Mouse (Mus musculus) cerebellum, postnatal 14 days (tissue): ENCODE data around the gene Tnk2.
"Not testable (repeated sequence)": the region's sequence is repeated elsewhere in the genome, so short reads cannot be mapped to it uniquely, and the experiment has no call there.

Experiments used
- DNase-seq, 2 experiments: peaks; one replicate each; pipeline ENCODE4 v3.0.0; 2021; ENCODE audit warnings: mixed read lengths in 2 of 2

Tnk2 gene

DNA sequence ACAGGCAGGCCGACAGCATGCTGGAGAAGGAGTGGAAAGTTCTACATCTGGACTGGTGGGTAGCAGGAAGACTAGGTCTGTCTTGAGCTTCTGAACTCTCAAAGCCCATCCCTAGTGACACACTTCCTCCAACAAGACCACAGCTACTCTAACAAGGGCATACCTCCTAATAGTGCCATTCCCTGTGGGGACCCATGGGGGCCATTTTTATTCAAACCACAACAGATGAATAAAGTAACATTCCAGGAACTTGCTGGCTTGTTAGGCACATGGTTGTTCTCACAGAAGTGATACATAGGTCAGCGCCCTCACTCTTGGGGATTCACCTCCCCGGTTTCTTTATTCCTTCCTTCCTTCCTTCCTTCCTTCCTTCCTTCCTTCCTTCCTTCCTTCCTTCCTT is 7.3 kb upstream of the Tnk2 start:
- no peak for DNase-seq

DNA sequence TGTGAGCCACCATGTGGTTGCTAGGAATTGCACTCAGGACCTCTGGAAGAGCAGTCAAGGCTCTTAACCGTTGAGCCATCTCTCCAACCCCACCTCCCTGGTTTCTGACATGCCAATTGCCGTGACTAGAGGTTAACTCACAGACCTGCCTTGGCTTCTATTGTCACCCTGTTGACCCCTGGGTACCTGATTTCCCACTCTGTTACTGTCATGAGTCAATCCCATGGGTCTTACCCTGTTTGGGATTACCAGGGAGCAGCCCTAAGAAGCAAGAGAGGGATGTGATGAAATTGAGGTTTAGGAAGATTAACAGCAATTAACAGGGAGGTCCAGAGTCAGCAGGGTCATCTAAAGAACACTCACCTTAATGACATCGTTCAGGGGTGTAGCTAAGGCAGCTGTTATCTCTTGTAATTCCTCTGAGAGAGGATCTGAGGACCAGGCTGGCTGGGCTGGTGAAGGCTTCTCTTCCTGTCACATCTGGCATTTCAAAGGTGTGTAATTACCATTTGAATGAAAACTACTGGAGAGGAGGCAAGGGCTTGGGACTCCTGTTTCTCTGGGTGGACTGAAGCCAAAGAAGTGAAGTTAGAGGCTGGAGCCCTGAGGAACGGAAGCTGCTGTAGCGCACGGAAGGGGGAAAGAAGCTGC is 6.7 kb upstream of the Tnk2 start:
- no peak for DNase-seq

DNA sequence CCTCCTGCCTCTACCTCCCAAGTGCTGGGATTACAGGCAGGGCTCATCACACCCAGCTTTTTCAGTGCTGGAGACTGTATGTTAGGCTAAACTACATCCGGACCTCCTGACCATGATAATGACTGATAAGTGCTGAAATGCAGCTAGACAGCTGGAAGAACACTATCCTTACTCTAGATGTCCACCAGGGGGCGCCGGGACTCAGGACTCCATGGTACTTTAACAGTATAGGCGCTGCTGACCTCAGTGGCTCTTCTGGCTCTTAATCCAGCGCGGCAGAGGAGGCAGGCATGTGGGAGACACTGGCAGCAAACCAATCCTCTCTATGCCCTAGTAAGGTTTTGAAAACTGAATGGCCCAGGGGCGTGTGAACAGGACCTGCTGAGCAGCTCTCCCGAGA is 5.2 kb upstream of the Tnk2 start:
- DNase-seq, result peak; percentile 90 to 94

DNA sequence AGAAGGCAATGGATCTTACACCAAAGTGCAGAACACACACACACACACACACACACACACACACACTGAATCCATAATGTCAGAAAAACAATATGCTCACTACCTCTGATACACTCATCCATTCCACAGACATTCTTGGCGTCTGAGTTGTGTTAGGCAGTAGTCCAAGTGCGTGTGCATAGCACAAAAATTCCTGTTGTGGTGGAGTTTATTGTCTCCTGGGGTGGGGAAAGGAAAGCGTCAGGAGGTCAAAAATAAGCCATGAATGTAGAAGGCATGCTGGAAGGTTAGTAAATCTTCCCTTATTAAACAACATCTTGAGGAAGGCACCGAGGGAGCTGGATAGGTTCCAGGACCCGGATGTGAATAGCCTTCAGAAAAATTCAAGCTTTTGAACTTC is 3.6 kb upstream of the Tnk2 start:
- DNase-seq, result peak in 1 of 2 experiments; percentile 28

DNA sequence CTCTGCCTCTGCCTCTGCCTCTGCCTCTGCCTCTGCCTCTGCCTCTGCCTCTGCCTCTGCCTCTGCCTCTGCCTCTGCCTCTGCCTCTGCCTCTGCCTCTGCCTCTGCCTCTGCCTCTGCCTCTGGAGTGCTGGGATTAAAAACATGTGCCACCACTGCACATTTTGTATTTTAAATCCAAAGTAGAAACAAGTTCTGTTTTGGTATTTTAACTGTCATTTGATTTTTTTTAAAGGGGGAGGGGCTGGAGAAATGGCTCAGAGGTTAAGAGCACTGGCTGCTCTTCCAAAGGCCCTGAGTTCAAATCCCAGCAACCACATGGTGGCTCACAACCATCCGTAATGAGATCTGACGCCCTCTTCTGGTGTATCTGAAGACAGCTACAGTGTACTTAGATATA is 3.0 kb upstream of the Tnk2 start:
- not testable (repeated sequence) for DNase-seq

DNA sequence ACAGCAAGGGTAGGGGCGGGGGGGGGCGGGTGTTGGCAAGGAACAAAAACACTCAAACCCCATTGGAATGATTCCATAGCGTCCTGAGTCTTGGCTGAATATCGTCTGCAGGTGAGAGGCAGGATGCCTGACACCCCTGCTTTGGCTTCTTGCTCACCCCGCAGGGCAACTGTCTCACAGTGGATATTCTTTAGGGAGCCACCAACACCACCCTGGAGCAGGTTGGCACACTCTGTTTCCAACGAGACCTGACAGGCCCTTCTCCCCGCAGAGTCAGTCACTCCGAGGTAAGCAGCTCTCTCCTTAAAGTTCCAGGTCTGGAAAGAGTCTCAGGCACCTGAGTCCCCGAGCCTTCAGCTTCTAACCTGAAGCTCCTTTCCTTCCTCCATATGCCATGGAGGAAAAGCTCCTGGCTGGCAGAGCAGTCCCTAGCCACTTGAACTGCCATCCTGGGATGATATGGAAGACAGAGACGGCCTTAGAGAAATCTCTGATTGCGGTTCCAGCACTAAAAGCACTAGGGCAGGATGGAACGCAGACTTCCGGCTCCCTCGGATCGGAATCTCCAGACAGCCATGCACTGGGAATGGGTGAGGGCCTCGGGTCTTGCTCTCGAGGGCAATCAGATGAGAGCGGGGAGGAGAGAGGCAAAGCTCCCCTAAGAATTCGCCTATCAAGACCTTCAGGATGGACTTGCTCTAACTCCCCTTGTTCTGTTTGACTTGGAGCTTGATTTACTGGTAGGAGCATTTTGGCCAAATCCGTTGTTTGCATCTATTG is 2.0 kb upstream of the Tnk2 start:
- DNase-seq, result no peak

DNA sequence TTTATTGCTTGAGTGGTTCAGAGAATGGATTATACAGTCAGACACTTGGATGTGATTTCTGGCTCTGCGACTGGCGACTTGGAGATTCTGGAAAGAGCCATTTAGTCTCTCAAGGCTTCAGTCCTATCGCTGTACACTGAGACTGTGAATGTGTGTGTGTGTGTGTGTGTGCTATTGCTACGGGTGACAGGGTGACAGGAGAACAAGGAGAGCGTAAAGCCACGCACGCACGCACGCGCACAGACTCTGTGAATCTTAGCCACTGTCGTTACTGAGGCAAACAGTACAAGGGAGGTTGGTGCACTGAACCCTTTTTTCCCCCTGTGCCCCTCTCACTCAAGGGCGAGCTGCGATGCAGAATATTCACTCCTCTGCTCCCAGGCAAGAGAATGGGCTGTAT is 1.4 kb upstream of the Tnk2 start:
- DNase-seq, result no peak

DNA sequence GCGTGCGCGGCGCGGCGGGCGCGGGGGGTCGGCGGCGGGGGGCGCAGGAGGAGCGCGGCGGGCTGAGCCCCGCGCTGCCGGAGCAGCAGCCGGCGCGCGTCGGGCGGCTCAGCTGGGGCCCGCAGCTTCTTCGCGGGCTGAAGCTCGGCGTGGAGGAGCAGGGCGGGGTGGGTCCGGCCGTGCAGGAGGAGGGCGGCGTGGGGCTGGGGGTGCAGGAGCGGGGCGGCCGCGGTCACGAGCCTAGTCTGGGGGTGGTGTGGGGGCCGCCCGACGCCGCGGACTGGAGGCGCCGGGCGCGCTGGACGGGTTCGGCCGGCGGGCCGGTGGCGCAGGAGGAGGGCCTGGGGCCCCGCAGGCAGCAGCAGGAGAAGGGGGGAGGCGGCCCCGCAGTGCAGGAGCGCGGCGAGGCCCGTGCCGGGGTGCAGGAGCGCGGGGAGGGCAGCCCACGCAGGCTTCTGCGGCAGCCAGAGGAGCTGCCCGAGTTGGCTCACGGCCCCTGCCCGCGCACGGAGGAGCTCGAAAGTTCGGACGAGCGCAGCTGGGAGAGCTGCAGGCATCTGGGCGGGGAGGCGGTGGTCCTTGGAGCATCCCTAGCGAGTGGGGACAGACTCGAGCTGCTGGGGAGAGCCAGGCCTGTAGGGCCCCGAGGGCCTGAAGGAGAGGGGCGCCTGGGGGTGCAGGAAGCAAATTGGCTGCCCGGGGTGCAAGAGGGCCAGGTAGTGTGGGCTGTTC is 561 bp downstream of the Tnk2 start:
- DNase-seq, result peak; percentile 62 to 66

DNA sequence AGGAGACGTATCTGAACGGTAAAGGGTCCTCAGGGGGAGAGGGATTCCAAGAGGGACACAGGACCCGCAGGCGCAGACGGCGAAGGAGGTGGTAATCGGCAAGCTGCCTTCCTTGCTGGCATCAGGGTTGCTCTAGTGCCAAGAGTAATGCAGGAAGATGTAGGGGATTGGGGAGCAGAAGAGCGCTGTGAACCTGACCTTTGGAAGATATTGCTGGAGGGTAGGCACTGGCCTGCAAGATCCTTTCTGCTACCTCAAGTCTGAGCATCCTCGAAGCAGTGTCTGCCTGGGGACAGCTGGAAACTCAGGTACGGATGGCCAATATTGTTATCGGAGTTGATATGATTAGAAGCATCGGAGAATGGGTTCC is 1.1 kb downstream of the Tnk2 start:
- DNase-seq, result peak; percentile 57 to 59

DNA sequence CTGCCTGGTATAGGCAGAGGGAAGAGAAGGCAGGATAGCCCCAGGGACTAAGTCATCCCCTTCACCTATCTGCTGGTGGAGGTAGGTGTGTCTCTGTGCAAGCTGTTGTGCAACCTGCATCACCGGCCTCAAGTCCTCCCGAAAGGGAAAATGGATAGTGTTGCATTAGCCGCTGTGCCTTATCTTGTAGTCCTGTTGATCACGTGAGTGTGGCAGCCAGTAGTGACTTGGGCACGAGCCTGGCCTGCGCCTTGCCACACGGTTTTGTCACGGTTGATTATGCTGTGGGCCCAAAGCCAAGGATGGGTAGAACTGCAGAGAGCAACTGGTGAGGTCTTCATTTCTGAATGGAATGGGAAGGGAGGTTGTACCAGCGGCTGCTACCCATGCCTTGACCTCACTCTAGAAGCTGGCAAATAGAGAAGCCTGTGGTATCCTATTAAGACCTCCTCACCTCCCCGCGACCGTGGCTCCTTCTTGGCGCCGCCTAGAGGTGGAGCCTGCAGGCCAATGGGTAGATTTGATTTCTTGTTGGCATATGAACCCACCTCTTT is 1.8 kb downstream of the Tnk2 start:
- peak; percentile 96 to 97 for DNase-seq

DNA sequence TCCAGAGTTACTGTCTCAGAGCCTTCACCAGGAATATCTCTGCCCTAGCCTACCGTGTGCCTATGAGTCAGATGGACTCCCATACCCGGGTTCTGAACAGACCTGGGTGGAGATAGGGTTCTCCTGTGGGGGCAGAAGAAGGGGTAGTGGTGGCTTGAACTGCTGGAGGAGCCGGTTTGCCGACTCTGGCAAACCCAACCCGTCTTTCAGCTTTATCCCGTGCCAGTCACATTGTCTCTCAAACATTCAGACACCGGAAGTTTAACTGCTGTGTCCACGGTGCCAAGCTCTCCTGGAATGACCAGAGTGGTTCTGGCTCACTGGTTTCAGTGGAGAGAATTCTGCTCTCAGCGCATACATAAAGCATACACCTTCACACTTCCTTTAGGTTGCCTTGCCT is 2.3 kb downstream of the Tnk2 start:
- peak in 1 of 2 experiments; percentile 23 for DNase-seq

DNA sequence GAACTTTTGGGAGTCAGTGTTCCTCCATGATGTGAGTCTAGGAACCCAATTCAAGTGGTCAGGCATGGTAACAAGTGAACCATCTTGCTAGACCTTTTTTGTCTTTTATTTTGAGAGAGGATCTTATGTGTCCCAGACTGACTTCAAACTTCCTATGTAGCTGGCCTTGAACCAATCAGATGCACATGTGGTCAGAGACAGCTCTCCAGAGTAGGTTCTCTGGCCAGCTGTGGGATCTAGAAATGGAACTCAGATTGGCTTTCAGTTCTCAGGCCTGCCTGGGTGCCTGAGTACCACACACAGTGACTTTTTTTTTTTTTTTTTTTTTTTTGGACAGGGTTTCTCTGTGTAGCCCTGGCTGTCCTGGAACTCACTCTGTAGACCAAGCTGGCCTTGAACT is 4.0 kb downstream of the Tnk2 start:
- no peak for DNase-seq

DNA sequence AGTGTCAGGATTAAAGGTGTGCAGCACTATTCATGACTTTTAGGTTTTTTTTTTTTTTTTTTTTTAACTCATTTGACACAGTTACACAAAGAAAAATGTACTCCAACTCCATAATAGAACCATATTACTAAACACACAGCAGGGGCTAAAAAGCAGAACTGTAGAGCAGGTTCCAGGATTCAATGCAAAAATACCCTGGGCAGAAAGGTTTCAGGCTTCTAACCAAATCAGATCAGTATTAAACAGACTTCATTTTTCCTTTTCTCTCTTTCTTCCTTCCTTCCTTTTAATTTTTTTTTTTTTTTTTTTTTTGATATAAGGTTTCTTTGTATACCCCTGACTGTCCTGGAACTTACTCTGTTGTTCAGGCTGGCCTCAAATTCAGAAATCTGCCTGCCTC is 6.8 kb downstream of the Tnk2 start:
- no peak for DNase-seq

DNA sequence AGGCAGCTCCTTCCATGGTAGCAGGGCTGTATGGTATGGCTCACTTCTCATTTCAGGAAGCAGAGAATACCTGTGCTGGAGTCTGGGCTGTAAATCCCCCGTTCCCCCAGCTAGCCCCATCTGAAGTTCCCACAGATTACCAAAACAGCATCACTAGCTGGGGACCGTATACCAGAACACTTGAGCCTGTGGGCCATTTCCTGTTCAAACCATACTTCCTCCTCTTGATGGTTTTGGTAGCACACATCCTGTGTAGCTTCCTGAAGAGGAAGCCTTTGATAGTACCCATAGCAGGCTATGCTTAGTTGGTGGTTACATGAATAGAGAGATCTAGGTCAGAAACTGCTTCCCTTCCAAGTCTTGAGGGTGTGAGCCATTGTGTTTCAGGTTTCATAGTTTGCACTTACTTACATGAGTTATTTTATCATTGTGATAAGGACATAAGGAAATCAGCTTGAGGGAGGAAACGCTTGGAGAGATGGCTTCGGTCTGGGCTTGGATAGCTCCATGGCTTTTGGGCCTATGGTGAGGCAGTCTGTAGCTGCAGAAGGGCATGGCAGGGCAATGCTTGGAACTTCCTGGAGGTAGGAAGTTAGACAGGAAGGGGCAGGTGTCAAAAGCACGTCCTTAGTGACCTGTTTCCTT is 7.4 kb downstream of the Tnk2 start:
- no peak for DNase-seq

DNA sequence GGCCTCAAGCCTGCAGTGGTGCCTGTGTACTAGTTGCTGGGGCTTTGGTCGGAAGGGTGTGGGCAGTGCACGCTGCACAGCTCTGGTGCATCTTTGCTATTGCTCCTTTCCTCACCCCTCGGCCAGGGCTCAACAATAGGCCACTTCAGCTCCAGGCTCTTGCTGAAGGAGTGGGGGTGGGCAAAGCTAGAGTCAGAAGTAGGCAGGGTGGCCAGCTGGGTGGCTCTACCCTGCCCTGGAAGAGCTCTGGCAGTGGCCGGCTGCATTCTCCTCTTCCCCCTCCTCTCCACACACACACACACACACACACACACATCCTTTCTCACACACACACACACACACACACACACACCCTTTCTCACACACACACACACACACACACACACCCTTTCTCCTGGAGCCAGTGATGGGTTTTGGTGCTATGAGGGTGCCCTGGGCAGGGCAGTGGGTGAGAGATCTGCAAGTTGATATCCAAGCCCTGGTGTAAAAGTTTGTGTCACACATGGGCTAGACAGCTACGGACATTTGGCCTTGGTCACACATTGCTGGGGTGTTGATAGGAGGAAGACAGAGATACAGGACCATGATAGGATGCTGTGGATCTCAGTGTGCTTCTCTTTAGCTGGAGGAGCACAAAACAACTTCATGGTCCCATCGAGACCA is 10.5 kb downstream of the Tnk2 start:
- DNase-seq, result no peak

DNA sequence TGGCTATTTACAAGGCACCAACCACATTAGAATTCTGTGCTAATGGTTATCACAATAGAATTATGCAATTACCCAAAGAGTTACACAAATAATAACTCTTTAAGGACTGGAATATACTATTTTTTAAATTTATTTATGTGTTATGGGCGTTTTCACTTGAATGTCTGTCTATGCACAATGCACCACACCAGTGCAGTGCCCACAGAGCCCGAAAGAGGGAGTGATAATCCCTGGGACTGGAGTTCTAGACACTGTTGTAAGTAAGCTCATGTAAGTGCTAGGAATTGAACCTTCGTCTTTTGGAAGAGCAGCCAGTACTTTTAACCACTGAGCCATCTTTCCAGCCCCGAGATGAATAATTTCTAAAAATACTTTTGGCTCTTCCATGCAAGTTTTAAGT is 11.9 kb downstream of the Tnk2 start:
- DNase-seq, result no peak

DNA sequence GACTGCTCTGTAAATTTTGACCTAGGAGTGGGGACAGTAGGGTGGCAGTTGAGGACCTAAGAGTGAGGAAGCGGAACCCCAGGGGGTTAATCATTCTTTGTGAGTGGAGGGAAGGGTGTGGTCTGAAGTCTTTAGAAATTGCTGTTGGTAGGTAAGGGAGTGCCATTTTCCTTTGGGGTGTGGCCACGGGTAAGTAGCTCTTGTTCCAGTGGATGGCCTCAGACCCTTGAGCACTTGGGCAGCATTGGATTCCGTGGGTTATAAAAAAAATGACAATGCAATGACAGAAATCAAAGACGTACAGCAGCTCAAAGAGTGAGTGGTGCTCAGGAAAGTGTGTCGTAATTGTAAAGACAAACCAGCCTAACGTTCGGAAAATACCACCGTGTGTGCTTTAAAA is 12.6 kb downstream of the Tnk2 start:
- DNase-seq, result no peak

DNA sequence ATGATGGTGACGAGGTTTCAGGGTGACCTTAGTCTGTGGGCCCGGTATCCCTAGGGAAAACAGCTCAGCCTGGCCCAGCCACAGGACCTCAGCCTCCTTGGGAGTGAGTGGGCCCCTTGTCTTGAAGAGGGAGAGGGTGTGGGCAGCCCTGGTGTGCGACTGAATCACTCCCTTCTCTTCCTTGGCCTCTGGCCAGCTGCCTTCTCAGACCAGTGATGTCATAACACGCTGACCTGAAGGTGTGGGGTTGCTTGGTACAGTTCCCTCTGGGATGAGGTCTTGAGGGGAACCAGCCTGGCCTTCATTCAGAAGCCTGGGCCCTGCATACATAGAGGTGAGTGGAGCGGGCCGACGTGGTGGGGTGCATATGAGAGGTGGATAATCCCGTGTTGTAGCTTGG is 13.1 kb downstream of the Tnk2 start:
- DNase-seq, result peak in 1 of 2 experiments; percentile 53

DNA sequence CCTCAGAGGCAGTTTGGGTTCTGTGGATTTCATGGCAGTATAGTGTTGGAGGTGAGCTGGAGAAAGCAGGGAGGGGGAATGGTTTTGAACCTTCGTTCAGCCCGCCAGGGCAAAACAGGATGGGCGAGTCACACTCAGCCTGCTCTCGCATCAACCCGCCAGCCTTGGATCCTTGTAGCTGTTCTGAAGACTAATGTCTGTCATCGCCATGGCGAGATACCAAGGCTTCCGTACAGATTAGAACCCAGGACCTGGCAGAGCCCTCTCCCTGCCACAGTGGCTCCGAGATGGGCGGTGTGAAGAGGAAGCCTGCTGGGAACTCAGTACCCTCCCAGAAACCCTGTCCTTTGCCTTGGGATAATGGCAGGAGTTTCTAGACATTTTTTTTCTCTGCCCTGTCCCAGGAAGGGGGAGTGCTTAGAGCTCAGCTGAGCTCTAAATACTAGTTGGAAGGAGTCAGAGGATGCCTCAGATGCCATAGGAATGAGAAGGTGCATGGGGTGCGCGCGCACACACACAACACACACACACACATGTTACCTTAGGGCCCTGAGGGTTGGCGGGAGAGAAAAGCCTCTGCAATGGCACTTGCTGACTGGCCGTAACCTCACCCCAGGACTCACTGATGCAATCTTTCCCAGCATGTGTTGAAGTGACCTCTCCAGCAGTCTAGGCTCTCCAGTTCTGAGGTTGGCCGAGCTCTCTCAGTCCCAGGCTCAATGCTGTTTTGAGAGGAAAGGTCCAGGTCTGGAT is 14.0 kb downstream of the Tnk2 start:
- DNase-seq, result no peak

DNA sequence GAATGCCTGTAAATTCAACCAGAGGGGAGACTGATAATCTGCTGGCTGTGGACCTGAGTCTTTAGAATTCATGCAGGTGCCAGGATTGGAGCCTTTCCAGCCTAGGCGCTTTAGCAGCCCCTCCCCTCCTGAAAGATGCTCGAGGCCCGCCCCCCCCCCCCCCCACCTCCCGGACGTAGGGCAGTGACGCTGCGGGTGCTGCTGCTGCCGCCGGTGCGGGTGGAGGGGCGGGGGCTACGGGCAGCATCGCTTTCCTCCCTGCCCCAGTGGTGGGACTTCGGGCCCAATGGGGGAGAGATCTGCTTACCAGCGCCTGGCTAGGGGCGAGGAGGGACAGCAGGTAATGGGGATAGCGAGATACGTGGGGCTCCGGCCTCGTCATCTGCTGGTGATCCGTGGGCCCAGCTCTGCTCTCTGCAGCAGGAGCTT is 15.1 kb downstream of the Tnk2 start:
- DNase-seq, result peak; percentile 68 to 75

DNA sequence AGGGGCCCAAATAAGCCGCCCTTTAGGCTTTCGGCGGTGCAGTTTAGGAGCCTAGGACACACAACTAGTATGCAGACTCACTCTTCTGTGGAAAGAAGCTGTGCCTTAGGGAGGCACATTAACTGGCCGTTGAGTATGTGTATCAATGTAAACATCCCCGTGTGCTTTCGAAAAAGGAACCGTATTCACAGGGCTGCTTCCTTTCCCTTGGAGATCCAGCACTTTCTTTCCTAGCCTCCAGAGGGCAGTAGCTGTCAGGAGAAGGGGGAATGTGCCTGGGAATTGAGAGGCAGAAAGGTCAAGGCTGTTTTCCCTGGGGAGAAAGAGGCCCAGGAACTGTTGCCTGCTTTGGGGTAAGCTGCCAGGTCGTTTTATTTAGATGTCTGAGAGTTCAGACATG is 15.7 kb downstream of the Tnk2 start:
- peak; percentile 81 to 84 for DNase-seq

DNA sequence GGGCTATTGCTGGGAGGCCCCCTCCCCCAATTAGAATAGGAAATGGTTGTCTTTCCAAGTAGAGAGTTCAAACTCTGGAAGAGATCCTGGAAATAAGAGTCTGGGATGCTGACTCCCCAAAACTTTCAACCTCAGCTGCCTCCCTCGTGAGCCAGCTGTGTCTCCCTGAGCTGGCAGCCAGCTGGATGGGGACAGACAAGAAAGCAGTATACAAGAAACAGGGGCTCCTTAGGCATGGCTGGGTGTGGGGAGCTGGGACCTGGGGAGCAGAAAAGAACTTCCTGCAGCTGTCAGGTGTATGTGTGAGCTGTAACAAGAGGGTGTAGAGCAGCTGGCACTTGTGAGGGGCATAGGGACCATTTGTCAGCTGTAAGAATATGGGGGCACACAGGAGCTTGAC is 16.4 kb downstream of the Tnk2 start:
- DNase-seq, result no peak
